Mouse (Mus musculus): ENCODE results near the gene Tas2r138. TPM values are rescaled to one million over a fixed set of nuclear protein-coding genes. Genes with fewer than 3 reads are reported as not detected.

Tas2r138 gene
- polyA plus RNA-seq (2012; rRNA removed), result not detected in 2 replicates
- polyA plus RNA-seq (2014; fragmentation: Nextera tagmentation; extraction: Ambion mirVana), result not detected in 2 replicates

DNA sequence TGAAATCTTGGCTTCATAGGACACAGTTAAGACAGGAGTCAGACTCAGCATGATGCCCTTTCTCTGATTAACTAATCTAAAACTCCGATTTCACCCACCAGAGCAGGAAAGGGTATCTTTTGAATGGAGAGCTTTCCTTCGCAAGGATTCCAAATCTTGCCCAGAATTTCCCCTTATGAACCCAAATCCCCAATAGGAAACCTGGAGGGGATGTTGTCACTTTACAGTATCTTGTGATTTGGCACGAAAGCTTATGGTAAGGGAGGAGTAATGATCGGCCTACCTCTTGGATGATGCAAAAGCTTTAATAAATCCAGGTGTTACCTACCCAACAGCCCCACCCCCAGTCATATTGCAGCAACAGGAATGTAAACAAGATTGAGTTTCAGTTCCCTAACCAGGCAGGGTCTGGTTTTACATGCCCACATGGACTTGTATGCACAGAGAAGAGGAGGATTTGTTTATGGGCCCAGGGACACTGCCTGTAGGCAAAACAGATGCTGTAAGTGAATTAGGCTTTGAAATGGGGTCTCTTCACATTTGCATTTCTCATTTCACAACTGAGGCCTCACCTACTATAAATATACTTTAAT is at the start of gene Tas2r138:
Gene Tas2r138 (minus strand): TSS at position 51 of the 593 bp plus-strand sequence.
- no peak for TF ChIP-seq EP300 (IDR thresholded peaks at IDR 0.05; ENCODE audit: low read depth)
- Histone ChIP-seq H3K4me3 (ENCODE audit: insufficient read depth in 1 of 2, low read depth in 2 of 2, low read length in 2 of 2) (no peak within 1 kb of the TSS), H3K9me3 (ENCODE audit: control insufficient read depth, low read length) (no peaks in the 10 kb centered on the region), H3K27ac (no peak within 1 kb of the TSS), H3K9ac (replicated peaks) (no peak within 1 kb of the TSS), H3K4me1 (replicated peaks; ENCODE audit: control insufficient read depth in 2 of 2, insufficient read depth in 2 of 2, low read length in 1 of 2) (no peaks in the 10 kb centered on the region), H3K27me3 (ENCODE audit: control insufficient read depth, insufficient read depth, low read length) (no peaks in the 10 kb centered on the region), H3K36me3 (replicated peaks; ENCODE audit: control insufficient read depth, insufficient read depth, low read depth) (no peaks in the 10 kb centered on the region), H3K4me2 (ENCODE audit: low read depth) (no peak within 1 kb of the TSS)
- DNase-seq (ENCODE audit: low read depth in 3 of 3, low spot score in 3 of 3) (no peak), ATAC-seq (ENCODE audit: insufficient read depth) (no peak)
- 63% methylated on average over 4 of the region's 4 CpGs for WGBS (ENCODE audit: insufficient replicate concordance)

GRCm38 (mm10) chr6:40660930-40661329 is 47.8 kb upstream of the Tas2r138 start:
- H3K9ac ChIP-seq (replicated peaks), result no peak overlapping the region
- H3K9me3 ChIP-seq (ENCODE audit: control insufficient read depth, low read length), result no peaks in the 10 kb centered on the region
- no peak overlapping the region for H3K4me3 ChIP-seq (ENCODE audit: insufficient read depth in 1 of 2, low read depth in 2 of 2, low read length in 2 of 2)
- no peak overlapping the region for H3K27ac ChIP-seq
- no peaks in the 10 kb centered on the region for H3K36me3 ChIP-seq (replicated peaks; ENCODE audit: control insufficient read depth, insufficient read depth, low read depth)
- H3K4me2 ChIP-seq (ENCODE audit: low read depth), result no peak overlapping the region
- ATAC-seq (ENCODE audit: insufficient read depth), result no peak
- no peaks in the 10 kb centered on the region for H3K4me1 ChIP-seq (replicated peaks; ENCODE audit: control insufficient read depth in 2 of 2, insufficient read depth in 2 of 2, low read length in 1 of 2)
- H3K27me3 ChIP-seq (ENCODE audit: control insufficient read depth, insufficient read depth, low read length), result no peaks in the 10 kb centered on the region
- DNase-seq (ENCODE audit: low read depth in 3 of 3, low spot score in 3 of 3), result no peak
- TF ChIP-seq CTCF (IDR thresholded peaks at IDR 0.05; ENCODE audit: low read depth) (no peak), EP300 (IDR thresholded peaks at IDR 0.05; ENCODE audit: low read depth) (no peak)
- WGBS (ENCODE audit: insufficient replicate concordance), result 48% methylated on average over 2 of the region's 2 CpGs

DNA sequence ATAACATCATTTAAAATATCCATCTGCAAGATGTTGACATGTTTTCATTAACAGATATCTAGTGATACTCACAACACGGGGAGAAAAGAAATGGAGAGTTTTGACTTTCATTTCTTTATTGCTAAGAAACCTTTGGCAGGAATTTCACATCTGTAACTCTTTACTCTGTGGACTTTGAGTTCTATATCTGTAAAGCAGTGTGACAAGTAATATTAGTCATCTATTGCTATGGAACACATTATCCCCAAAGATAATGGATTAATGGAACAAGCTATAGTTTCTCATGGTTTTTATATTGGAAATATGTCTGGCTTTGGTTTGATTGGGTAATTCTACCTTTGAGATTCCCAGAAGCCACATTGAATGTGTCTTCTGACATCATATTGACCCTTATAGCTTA is 37.8 kb upstream of the Tas2r138 start:
- Histone ChIP-seq H3K4me3 (ENCODE audit: insufficient read depth in 1 of 2, low read depth in 2 of 2, low read length in 2 of 2) (no peak overlapping the region), H3K4me1 (replicated peaks; ENCODE audit: control insufficient read depth in 2 of 2, insufficient read depth in 2 of 2, low read length in 1 of 2) (no peaks in the 10 kb centered on the region), H3K36me3 (replicated peaks; ENCODE audit: control insufficient read depth, insufficient read depth, low read depth) (no peaks in the 10 kb centered on the region), H3K9ac (replicated peaks) (no peak overlapping the region), H3K27ac (no peak overlapping the region), H3K4me2 (ENCODE audit: low read depth) (no peak overlapping the region), H3K9me3 (ENCODE audit: control insufficient read depth, low read length) (no peaks in the 10 kb centered on the region), H3K27me3 (ENCODE audit: control insufficient read depth, insufficient read depth, low read length) (no peaks in the 10 kb centered on the region)
- DNase-seq (ENCODE audit: low read depth in 3 of 3, low spot score in 3 of 3) (no peak), ATAC-seq (ENCODE audit: insufficient read depth) (no peak)
- 66% methylated on average over 1 of the region's 1 CpGs for WGBS (ENCODE audit: insufficient replicate concordance)
- no peak for TF ChIP-seq CTCF (IDR thresholded peaks at IDR 0.05; ENCODE audit: low read depth)
- no peak for TF ChIP-seq EP300 (IDR thresholded peaks at IDR 0.05; ENCODE audit: low read depth)

DNA sequence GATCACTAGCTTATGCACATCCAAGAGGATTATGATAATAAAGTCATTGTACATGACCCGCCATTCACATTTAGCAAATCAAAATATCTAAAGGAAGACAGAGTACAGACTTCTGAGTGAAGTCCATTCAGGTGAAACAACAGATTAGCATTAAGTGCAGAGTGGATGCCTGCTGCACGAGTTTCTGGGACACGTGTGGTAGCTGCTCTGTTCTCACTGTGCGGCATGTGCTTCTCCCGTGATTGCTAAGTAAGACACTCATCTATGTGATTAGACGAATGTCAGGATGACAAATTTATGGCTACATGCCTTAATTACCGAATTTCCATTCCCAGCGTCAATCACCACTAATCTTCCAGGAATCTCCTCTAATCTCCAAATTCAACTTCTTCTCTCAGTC is 32.6 kb upstream of the Tas2r138 start:
- WGBS (ENCODE audit: insufficient replicate concordance), result 60% methylated on average over 8 of the region's 8 CpGs
- ATAC-seq (ENCODE audit: insufficient read depth) (no peak), DNase-seq (ENCODE audit: low read depth in 3 of 3, low spot score in 3 of 3) (no peak)
- Histone ChIP-seq H3K9me3 (ENCODE audit: control insufficient read depth, low read length) (no peaks in the 10 kb centered on the region), H3K36me3 (replicated peaks; ENCODE audit: control insufficient read depth, insufficient read depth, low read depth) (no peaks in the 10 kb centered on the region), H3K27ac (no peak overlapping the region), H3K9ac (replicated peaks) (no peak overlapping the region), H3K4me2 (ENCODE audit: low read depth) (no peak overlapping the region), H3K27me3 (ENCODE audit: control insufficient read depth, insufficient read depth, low read length) (no peaks in the 10 kb centered on the region), H3K4me3 (ENCODE audit: insufficient read depth in 1 of 2, low read depth in 2 of 2, low read length in 2 of 2) (no peak overlapping the region), H3K4me1 (replicated peaks; ENCODE audit: control insufficient read depth in 2 of 2, insufficient read depth in 2 of 2, low read length in 1 of 2) (no peaks in the 10 kb centered on the region)
- TF ChIP-seq CTCF (IDR thresholded peaks at IDR 0.05; ENCODE audit: low read depth), result no peak

DNA sequence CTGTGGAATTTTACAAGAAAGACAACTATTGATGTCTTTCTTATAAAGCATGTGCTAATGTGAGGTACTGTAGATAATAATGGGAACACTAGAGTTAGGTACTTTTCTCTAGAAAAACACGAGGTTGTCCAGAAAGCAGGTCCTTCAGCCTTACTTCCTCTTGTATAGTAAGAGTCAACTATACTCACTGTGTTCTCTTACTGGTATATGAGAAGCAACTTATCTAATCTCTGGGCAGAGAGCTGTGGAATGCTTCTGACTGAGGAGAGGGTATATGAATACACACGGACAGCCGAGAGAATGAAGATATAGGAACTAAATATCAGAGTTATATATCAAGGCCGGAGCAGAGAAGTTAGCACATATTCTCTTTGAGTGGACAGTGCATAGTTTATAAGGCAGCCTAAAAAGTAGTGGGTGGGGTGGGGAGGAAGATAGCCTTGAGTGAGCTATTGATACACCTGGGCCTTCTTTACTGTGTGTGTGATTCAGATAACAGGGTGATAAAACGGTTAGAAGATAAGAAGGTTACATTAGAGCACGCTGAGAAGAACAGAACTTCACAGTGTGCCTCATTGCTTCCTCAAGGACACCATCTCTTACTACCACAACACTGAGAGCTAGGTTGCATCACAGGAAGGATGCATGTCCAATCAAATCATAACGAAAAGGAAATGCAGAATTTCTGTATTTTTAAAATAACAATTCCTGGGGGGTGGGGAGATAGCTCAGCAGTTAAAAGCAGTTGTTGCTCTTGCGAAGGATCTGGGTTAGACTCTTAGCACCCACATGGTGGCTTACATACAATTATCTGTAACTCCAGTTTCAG is 27.8 kb upstream of the Tas2r138 start:
- no peak for TF ChIP-seq EP300 (IDR thresholded peaks at IDR 0.05; ENCODE audit: low read depth)
- TF ChIP-seq CTCF (IDR thresholded peaks at IDR 0.05; ENCODE audit: low read depth), result no peak
- no peak for DNase-seq (ENCODE audit: low read depth in 3 of 3, low spot score in 3 of 3)
- H3K36me3 ChIP-seq (replicated peaks; ENCODE audit: control insufficient read depth, insufficient read depth, low read depth), result no peaks in the 10 kb centered on the region
- no peak overlapping the region for H3K9ac ChIP-seq (replicated peaks)
- no peak overlapping the region for H3K4me3 ChIP-seq (ENCODE audit: insufficient read depth in 1 of 2, low read depth in 2 of 2, low read length in 2 of 2)
- H3K4me1 ChIP-seq (replicated peaks; ENCODE audit: control insufficient read depth in 2 of 2, insufficient read depth in 2 of 2, low read length in 1 of 2), result no peaks in the 10 kb centered on the region
- H3K27ac ChIP-seq, result no peak overlapping the region
- no peaks in the 10 kb centered on the region for H3K9me3 ChIP-seq (ENCODE audit: control insufficient read depth, low read length)
- ATAC-seq (ENCODE audit: insufficient read depth), result no peak
- H3K4me2 ChIP-seq (ENCODE audit: low read depth), result no peak overlapping the region
- WGBS (ENCODE audit: insufficient replicate concordance), result 45% methylated on average over 8 of the region's 8 CpGs
- H3K27me3 ChIP-seq (ENCODE audit: control insufficient read depth, insufficient read depth, low read length), result no peaks in the 10 kb centered on the region

Data from liver, embryonic 14.5 days (tissue).